Mouse (Mus musculus): Measurements from ENCODE around the gene Ensa.
"Not testable (repeated sequence)": the region's sequence is repeated elsewhere in the genome, so short reads cannot be mapped to it uniquely, and the experiment has no call there.

Gene Ensa

GRCm38 (mm10) chr3:95645313-95646235 lies 20.8 kb downstream of the Ensa start:
- DNase-seq: no peak

- DNase-seq: no peak
Observed at GRCm38 (mm10) chr3:95648016-95648415, 23.2 kb downstream of the Ensa start.

DNA sequence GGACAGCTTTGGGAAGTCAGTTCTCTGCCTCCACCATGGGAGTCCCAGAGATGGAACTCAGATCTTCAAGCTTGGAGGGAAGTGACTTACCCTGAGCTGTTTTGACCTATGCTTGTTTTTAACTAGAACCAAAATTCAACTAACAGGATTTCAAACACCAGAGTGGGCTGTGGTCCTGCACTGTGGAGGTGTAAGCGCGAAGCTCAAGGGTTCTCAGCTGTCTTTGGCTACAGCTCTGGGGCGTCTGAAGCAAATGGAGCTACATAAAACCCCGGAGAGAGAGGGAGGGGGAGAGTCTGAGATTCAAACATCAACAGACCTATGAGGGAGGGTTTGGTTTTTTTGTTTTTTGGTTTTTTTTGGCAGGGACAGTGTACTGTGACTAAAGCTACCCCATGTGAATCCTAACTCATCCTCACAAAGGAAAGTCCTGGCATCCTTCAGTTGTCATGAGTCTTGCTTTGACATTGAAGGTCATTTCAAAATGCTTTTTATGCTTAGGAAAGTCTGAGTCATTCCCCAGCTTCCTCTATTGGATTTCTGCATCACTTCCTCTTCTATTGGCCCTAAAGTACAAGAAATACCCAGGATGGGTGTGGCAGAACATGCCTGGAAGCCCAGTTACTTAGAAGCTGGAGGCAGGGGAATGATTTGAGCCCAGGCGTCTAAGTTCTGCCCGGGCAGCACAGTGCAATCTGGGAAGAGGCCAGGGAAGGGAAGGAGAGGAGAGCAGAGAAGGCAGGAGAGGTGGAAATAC lies 25.7 kb downstream of the Ensa start:
- no peak for DNase-seq

DNA sequence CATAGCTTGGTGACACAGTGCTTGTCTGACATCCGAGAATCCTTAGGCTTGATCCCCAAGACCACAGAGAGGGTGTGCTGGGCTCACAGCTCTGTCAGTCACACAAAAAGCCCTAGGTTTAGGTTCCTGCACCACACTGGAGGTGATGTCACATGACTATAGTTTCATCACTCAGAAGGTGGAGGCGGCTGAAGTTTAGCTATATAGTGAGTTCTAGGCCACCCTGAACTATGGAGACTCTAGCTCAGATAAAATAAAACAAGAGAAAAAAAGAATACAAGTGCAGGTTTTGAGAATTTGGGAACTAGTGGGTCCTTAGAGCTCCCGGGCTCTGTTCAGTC lies 26.2 kb downstream of the Ensa start:
- no peak for DNase-seq

DNA sequence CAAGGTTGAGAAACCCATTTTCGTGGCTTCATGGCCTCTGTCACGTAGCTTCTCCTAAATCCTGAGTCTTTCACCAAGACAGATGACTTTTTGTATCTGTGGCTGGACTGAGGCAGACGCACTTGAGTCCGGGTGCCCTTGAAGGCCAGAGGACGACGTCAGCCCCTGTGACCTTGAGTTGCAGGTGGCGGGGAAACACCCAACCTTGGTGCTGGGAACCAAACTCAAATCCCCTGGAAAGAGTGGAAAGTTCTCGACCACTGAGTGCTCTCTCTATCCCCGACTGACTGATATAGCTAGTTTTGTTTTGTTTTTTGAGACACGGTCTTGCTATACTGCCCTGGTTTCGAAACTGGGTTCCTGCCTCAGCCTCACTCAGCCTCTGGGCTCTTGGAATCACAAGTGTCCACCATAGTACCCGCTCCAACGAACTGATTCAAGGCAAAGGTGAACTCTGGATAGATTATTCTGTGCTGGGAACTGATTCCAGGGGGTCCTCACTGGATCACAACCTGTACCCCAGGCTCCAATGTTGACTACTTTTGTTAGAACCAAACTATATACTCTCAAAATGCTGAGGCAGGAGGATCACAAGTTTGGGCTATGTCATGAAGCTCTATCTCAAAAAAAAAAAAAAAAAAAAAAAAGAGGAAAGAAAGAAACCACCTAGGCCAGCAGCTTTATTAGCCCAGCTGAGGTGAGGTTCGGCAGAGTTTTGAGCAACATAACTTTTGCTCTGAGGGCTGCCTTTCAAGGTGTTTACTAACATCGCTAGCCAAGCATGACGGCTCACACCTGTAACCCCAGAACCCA lies 26.8 kb downstream of the Ensa start:
- no peak for DNase-seq

- no peak for DNase-seq
Observed at GRCm38 (mm10) chr3:95652204-95652811, 27.5 kb downstream of the Ensa start.

DNA sequence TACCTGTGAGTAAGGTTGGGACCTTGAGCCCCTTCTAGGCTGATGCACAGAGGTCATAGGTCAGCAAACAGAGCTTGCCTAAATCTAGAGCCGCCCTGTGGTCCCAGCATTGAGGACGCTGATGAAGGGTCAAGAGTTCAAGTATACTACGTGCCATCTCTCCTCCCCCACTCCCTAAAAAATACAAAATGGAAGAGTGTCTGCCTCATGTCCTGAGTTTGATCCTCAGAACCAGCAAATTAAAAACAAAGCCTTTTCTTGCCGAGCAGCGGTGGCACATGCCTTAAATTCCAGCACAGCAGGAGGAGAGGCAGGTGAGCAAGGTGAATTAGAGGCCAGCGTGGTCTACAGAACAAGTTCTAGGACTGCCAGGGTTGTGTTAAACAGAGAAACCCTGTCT lies 28.1 kb downstream of the Ensa start:
- no peak for DNase-seq

DNA sequence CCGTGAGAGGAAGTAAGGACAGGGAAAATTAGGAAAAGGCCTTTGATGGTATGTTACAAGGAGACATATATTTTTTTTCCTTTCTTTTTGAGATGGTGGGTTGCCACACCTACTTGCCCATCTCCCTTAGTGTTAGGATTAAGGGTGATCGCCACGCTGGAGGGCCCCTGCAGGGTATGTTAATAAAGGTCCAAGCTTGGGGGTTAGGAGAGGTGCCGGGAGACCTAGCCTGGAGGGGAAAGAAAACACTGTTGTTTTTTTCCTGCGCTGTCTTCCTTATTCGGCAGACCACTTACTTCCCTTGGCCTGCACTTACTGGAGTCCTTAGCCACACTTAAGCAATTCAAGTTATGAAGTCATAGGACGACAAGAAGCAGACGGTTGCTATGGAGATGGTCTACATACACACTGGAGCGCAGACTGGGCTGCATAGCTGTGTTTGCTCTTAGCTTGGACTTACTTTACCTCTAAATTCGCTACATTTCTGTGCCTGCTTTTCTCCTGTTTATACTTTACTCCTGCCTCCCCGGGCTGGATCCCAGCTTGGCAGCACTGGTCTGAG lies 28.8 kb downstream of the Ensa start:
- no peak for DNase-seq

GRCm38 (mm10) chr3:95654371-95654770 lies 29.6 kb downstream of the Ensa start:
- not testable (repeated sequence) for DNase-seq

DNA sequence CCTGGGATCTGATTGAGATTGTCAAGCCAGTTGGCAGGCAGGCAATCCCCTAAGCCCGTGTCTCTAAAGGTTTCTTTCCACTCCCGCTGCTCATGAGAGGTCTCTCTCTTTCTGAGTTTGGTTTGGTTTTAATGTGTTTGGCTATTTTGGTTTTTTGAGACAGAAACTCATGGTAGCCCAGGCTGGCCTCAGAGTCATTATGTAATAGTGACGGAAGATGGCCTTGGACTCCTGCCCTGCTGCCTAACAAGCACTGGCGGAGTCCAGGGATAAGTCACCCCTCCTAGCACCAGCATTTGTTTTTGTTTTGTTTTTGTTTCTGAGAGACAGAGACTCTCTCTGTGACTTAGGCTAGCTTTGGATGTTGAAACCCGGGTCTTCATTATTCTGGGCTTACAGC lies 30.6 kb downstream of the Ensa start:
- no peak for DNase-seq

DNA sequence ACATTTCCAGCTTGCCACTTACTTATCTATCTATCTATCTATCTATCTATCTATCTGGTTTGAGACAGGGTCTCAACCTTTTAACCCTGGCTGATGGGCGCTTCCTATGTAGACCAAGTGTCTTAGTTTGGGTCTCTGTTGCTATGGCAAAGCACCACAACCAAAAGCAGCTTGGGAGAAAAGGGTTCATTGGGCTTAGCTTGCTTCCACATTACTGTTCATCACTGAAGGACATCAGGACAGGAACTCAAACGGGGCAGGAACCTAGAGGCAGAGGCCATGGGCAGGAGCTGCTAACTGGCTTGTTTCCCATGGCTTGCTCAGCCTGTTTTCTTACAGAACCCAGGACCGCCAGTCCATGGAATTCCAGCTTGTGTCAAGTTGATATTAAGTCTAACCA lies 32.3 kb downstream of the Ensa start:
- DNase-seq: no peak

DNA sequence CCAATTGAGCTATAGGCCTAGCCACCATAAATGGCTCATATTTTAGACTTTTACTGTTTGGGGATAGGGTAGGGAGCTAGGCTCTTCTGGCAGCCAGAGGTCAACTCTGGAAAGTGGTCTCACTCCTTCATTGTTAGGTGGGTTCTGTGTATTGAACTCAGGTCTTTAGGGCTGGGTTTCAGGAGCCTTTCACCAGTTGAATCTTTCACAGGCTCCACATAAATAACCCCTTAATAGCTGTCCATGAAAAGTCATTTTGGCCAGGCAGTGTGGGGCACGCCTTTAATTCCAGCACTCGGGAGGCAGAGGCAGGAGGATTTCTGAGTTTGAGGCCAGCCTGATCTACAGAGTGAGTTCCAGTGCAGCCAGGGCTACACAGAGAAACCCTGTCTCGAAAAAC lies 32.9 kb downstream of the Ensa start:
- DNase-seq: no peak

DNA sequence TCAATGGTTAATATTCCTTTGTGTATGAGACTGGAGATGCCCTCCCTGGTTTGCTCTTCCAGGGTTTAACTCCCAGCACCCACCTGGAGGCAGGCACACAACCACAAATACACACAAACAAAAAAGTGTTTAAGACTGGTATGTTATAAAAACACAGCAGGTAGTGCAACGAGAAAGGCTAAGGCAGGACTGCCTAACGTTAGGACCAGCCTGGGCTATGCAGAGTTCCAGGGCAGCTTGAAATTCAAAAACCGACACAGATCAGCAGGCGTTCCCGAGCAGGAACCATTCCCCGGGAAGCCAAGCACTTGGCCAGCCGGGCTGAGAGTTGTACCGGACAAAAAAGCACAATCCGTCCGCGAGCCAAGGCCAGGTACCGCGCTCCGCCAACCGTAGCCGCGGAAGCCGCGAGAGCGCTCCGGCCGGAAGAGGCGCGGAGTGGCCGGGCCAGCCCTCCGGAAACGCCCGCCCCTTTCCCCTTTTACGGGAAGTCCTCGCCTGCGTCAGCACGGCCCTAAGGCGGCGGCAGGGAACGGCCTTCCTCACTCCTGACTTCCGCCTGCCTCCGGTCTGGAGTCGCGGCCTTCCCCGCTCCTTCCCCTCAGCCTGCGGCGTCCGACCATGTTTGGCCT lies 33.6 kb downstream of the Ensa start, which contains the start of gene Mcl1:
Gene Mcl1, plus strand, starts transcription at position 553 of the 632 bp plus-strand sequence.
- peak; percentile 94 for DNase-seq

GRCm38 (mm10) chr3:95658868-95659712 lies 34.3 kb downstream of the Ensa start:
- DNase-seq: peak; percentile 68

DNA sequence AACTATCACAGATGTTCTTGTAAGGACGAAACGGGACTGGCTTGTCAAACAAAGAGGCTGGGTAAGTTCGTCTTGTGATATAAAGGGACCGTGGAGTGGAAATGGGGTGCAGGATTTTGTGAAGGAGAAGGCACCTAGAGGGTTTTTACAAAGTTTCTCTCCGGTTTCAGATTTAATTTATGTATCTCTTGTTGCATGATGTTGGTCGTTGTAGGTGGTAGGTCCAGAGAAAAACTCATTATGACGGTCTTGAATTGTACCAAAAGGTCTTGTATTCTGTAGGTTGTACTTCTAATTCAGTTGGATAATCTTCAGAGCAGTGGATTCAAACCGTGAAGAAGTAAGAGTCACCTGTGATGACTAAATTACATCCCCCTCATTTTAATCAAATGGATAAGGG lies 35.2 kb downstream of the Ensa start:
- DNase-seq: no peak

DNA sequence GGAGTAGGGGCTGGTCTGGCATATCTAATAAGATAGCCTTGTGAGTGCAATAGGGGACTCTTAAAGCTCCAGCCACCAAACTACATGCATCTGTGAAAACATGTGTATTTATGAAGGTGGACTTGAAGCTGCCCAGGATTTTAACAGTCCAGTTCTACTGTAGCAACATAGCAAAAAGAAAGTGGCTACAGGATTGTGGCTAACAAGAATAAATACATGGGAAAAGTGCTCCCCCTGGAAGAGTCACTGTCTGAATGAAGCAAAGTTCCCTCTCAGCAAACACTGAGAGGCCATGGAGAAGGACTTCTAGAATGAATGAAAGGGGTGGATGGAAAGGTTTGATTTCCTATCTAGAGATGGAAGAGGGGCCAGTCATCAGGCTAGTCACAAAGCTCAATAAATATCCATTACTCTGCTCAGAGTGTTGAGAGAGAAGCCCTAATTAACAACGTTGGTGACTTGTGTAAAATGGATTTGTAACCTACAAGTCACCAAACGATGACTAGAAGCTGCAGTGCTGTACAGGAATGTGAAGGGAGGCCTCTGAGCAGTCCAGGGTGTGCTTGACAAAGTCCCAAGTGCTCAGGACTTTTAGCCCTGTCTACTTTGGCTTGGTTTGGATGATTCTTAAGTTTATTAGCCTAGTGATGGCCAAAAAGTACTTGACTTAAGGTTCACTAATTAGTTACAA lies 36.1 kb downstream of the Ensa start:
- DNase-seq: no peak

- DNase-seq: no peak
Observed at GRCm38 (mm10) chr3:95661945-95662715, 37.3 kb downstream of the Ensa start.

- no peak for DNase-seq
Observed at GRCm38 (mm10) chr3:95662724-95663449, 38.1 kb downstream of the Ensa start.

GRCm38 (mm10) chr3:95663486-95663885 lies 38.7 kb downstream of the Ensa start:
- no peak for DNase-seq

Measured in cerebellum, adult 9-11 months (tissue).